Mouse (Mus musculus) kidney, adult 18-20 months (tissue): ENCODE data around the gene Rhbdd1.
A peak's percentile ranks its signal among the peaks of the same experiment; 100 is the strongest.

Experiments
- DNase-seq: peaks from one replicate; pipeline ENCODE4 v3.0.0; 2021

Rhbdd1 gene

GRCm38 (mm10) chr1:82316111-82316745, at the start of gene Rhbdd1:
TSS of gene Rhbdd1 (plus strand) at chr1:82316452.
- DNase-seq: peak; percentile 98

GRCm38 (mm10) chr1:82267547-82267946, 48.7 kb upstream of the Rhbdd1 start:
- no peak for DNase-seq

GRCm38 (mm10) chr1:82272231-82272630, 44.0 kb upstream of the Rhbdd1 start:
- no peak for DNase-seq

- no peak for DNase-seq
Observed at GRCm38 (mm10) chr1:82273529-82273928, 42.7 kb upstream of the Rhbdd1 start.

GRCm38 (mm10) chr1:82274361-82274760, 41.9 kb upstream of the Rhbdd1 start:
- DNase-seq: no peak

GRCm38 (mm10) chr1:82279768-82280167, 36.5 kb upstream of the Rhbdd1 start:
- no peak for DNase-seq

- DNase-seq: no peak
Observed at GRCm38 (mm10) chr1:82281823-82282222, 34.4 kb upstream of the Rhbdd1 start.

- peak; percentile 89 for DNase-seq
Observed at GRCm38 (mm10) chr1:82282992-82283611, 33.1 kb upstream of the Rhbdd1 start.

- peak; percentile 43 for DNase-seq
Observed at GRCm38 (mm10) chr1:82283901-82284301, 32.4 kb upstream of the Rhbdd1 start.

- DNase-seq: no peak
Observed at GRCm38 (mm10) chr1:82284403-82284802, 31.8 kb upstream of the Rhbdd1 start.

GRCm38 (mm10) chr1:82285461-82286189, 30.6 kb upstream of the Rhbdd1 start:
- no peak for DNase-seq

GRCm38 (mm10) chr1:82286190-82287051, 29.8 kb upstream of the Rhbdd1 start:
- DNase-seq: peak; percentile 18

- peak; percentile 28 for DNase-seq
Observed at GRCm38 (mm10) chr1:82287052-82287775, 29.0 kb upstream of the Rhbdd1 start.

- DNase-seq: no peak
Observed at GRCm38 (mm10) chr1:82287776-82288325, 28.4 kb upstream of the Rhbdd1 start.

GRCm38 (mm10) chr1:82288421-82288990, 27.7 kb upstream of the Rhbdd1 start:
- DNase-seq: no peak

- DNase-seq: no peak
Observed at GRCm38 (mm10) chr1:82289116-82289989, 26.9 kb upstream of the Rhbdd1 start.

- DNase-seq: peak; percentile 63
Observed at GRCm38 (mm10) chr1:82289990-82290681, 26.1 kb upstream of the Rhbdd1 start.

GRCm38 (mm10) chr1:82290723-82291150, 25.5 kb upstream of the Rhbdd1 start:
- peak; percentile 79 for DNase-seq

- DNase-seq: peak; percentile 86
Observed at GRCm38 (mm10) chr1:82291151-82291797, 25.0 kb upstream of the Rhbdd1 start, which contains the start of gene Irs1. TSS of gene Irs1 (minus strand) at chr1:82291416.
